Mouse (Mus musculus) ES-E14 (cell line): ENCODE measurements around the gene Bpi. TPM values are rescaled to one million over a fixed set of nuclear protein-coding genes. Genes with fewer than 3 reads are reported as not detected.

ENCODE experiments used
- DNase-seq: peaks from one replicate; pipeline ENCODE4 v3.0.0-alpha.2; 2013; ENCODE audit warnings: low read depth, low spot score
- H3K27ac ChIP-seq: 2 replicates; pipeline ENCODE4 v1.5.1; 2012; ENCODE audit warnings: low read depth, mild to moderate bottlenecking, low read length, moderate library complexity, mixed read lengths; ENCODE audit not compliant: poor library complexity, insufficient read depth, severe bottlenecking
- H3K36me3 ChIP-seq: 2 replicates; pipeline ENCODE4 v1.6.1; 2012; ENCODE audit warnings: mild to moderate bottlenecking, low read length, moderate library complexity, mixed read lengths; ENCODE audit not compliant: control insufficient read depth, poor library complexity, insufficient read depth, severe bottlenecking
- H3K4me1 ChIP-seq, 2 experiments: fragments of 150-350 bp in 1 of 2; sonication (generic) in 1 of 2; 2 replicates each; pipeline ENCODE4 v1.6.1; 2012; ENCODE audit warnings: low read length in 2 of 2, mild to moderate bottlenecking in 1 of 2, mixed read lengths in 1 of 2; ENCODE audit not compliant: control insufficient read depth in 2 of 2, insufficient read depth in 2 of 2, poor library complexity in 1 of 2
- H3K4me3 ChIP-seq, 2 experiments: fragments of 150-350 bp in 1 of 2; sonication (generic) in 1 of 2; 2 replicates each; pipeline ENCODE4 v1.5.1; 2012; ENCODE audit warnings: low read length in 2 of 2, low read depth in 1 of 2, mild to moderate bottlenecking in 1 of 2, mixed read lengths in 1 of 2; ENCODE audit not compliant: insufficient read depth in 1 of 2, poor library complexity in 1 of 2, severe bottlenecking in 1 of 2
- H3K9ac ChIP-seq: 2 replicates; pipeline ENCODE4 v1.6.1; 2012; ENCODE audit warnings: low read depth, mild to moderate bottlenecking, low read length, mixed read lengths; ENCODE audit not compliant: poor library complexity, insufficient read depth, severe bottlenecking
- H3K9me3 ChIP-seq: fragments of 150-350 bp; sonication (generic); 2 replicates; pipeline ENCODE4 v1.6.1; 2012; ENCODE audit warnings: low read depth, mild to moderate bottlenecking, low read length; ENCODE audit not compliant: control insufficient read depth, insufficient read depth
- CHD2 ChIP-seq: IDR thresholded peaks from 2 replicates; pipeline ENCODE4 v1.6.1; 2014; ENCODE audit warnings: mild to moderate bottlenecking, low read depth, low read length, inconsistent platforms
- HCFC1 ChIP-seq: IDR thresholded peaks from 2 replicates; pipeline ENCODE4 v1.6.1; 2012; ENCODE audit warnings: low read length, inconsistent platforms, borderline replicate concordance; ENCODE audit not compliant: insufficient read depth
- MAFK ChIP-seq: IDR thresholded peaks from 2 replicates; pipeline ENCODE4 v1.6.1; 2014; ENCODE audit warnings: mild to moderate bottlenecking, low read depth, low read length, inconsistent platforms; ENCODE audit not compliant: insufficient read depth
- ZC3H11A ChIP-seq: IDR thresholded peaks from 2 replicates; pipeline ENCODE4 v1.6.1; 2012; ENCODE audit warnings: low read depth, mild to moderate bottlenecking, inconsistent platforms, low read length, borderline replicate concordance
- ZNF384 ChIP-seq: IDR thresholded peaks from 2 replicates; pipeline ENCODE4 v1.6.1; 2012; ENCODE audit warnings: low read depth, low read length, inconsistent platforms
- in situ Hi-C, 2 experiments: fragments of 600-800 bp; cut with MboI; formaldehyde crosslinking; loops; one replicate each; pipeline ENCODE4 v1.15.1; 2025; ENCODE audit warnings: low sequenced_read_pairs in 2 of 2, inconsistent platforms in 1 of 2; ENCODE audit not compliant: unreplicated experiment in 2 of 2
- total RNA-seq: library from RNA; depleted of rRNA; stranded (reverse); fragments of 300-350 nt; gene quantifications from 2 replicates; pipeline ENCODE4 v1.2.3, GENCODE M21; 2012

The Bpi gene
- total RNA-seq, 1 experiment: 0.31 TPM

DNA sequence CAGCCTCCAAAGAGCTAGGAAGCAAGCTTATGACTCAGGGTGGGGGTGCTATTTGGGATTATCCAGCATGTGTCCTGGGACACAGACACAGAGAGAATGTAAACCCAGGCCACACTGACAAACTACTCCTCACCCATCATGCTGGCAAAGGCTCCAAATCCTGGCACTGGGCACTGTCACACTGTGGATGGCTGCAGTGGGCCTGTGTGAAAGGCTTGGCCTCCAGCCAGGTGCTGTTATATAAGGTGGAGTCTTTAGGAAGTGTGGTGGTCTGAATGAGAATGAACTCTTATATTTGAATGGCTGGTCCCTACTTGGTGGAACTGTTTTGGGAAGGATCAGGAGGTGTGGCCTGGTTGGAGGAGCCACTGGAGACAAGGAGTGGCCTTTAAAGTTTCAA lies 21.2 kb upstream of the Bpi start:
- H3K9ac ChIP-seq: no peak overlapping the region

DNA sequence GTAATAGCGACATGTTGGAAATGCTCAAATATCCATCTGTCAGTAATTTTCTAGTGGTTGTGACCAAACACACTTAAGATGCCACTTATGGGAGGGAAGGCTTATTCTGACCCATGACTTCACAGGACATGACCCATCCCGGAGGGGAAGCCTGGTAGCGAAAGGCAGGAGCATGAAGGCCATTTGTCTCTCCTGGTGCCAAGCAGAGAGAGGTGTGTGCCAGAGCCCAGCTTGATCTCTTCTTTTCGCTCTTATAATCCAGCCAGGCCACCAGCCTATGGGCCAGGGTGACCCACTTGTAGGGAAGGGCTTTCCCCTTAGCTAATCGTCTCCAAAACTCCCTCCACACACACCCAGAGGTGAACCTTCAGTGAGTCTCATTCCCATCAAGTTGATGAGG lies 19.8 kb upstream of the Bpi start:
- no peak overlapping the region for H3K27ac ChIP-seq
- no peak for TF ChIP-seq ZC3H11A
- TF ChIP-seq MAFK: no peak
- no peak for TF ChIP-seq HCFC1
- no peak for TF ChIP-seq CHD2
- TF ChIP-seq ZNF384: no peak

More for the DNA sequence above, 21.2 kb upstream of the Bpi start:
- in situ Hi-C loops: no loop called here
- Histone ChIP-seq H3K4me3 (no peak overlapping the region), H3K4me1 (no peaks in the 10 kb centered on the region), H3K27ac (no peak overlapping the region), H3K36me3 (no peaks in the 10 kb centered on the region), H3K9me3 (no peaks in the 10 kb centered on the region)
- no peak for DNase-seq
- TF ChIP-seq ZNF384: no peak
- TF ChIP-seq ZC3H11A: no peak
- TF ChIP-seq CHD2: no peak
- no peak for TF ChIP-seq MAFK

DNA sequence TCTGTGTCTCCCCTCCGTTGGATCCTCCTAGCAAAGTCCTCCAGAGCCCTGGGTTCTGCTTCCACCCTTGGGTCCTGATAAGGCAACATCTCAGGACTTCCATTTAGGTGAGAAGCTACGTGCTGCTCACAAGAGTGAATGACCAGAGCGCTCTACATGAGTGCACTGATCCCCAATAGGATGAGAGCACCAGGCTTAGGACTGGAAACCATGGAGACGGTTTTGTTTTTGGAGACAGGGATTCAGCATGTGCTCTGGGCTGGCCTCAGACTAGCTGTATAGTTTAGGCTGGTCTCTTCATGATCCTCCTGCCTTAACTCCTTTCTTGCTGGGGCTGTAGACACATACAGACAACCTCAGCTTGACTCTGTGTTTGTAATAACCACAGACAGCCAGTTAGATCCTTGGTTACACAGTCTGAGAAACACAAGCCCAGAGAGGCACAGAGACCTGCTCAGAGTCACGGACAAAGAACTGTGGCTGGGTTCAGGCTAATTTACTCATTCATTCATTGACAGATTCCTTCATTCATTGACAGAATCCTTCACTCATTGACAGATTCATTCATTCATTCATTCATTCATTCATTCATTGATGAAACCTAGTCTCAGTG lies 16.7 kb upstream of the Bpi start:
- Histone ChIP-seq H3K36me3 (no peaks in the 10 kb centered on the region), H3K4me3 (no peak overlapping the region), H3K27ac (no peak overlapping the region), H3K9ac (no peak overlapping the region), H3K4me1 (no peaks in the 10 kb centered on the region), H3K9me3 (no peaks in the 10 kb centered on the region)
- in situ Hi-C loops: no loop called here
- no peak for DNase-seq
- TF ChIP-seq CHD2 (no peak), ZC3H11A (no peak), ZNF384 (no peak), MAFK (no peak)

More for the DNA sequence above, 19.8 kb upstream of the Bpi start:
- no peaks in the 10 kb centered on the region for H3K36me3 ChIP-seq
- no peaks in the 10 kb centered on the region for H3K9me3 ChIP-seq
- no peaks in the 10 kb centered on the region for H3K4me1 ChIP-seq
- no peak overlapping the region for H3K9ac ChIP-seq
- in situ Hi-C loops: no loop called here
- H3K4me3 ChIP-seq: no peak overlapping the region
- no peak for DNase-seq

DNA sequence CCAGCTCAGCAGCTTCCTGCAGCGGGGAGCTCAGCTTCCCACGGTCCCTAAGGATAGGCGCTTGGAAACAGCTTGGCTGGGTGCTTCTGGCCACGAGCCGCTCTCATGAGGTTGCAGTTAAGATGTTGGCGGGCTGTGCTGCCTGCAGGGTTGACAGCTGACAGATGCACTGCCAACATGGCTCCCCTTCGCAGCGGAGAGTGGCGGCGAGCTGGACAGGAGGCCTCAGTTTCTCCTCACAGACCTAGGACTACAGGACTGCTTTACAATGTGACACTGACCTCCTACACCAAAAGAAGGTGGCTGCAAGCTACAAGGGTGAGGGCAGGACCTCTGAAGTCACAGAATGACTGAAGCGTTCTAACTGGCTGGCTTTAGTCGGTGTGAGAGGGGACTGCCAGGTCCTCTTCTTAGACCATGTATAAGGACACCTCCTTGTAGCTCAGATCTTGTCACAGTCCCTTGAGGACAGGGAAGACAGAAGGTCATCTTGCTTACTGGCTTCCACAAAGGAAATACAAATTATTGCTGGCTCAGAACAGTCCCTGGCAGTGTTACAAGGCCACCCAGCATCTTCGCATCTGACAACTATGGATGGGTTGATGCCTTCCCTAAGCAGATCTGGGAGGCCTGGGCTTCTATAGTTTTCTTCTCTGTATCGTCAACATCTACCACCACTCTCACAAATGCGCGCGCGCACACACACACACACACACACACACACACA lies 15.6 kb upstream of the Bpi start:
- in situ Hi-C loops: no loop called here
- no peak for TF ChIP-seq ZC3H11A
- TF ChIP-seq ZNF384: no peak
- no peaks in the 10 kb centered on the region for H3K9me3 ChIP-seq
- no peaks in the 10 kb centered on the region for H3K36me3 ChIP-seq
- no peak for DNase-seq
- H3K9ac ChIP-seq: no peak overlapping the region
- no peak overlapping the region for H3K27ac ChIP-seq
- no peaks in the 10 kb centered on the region for H3K4me1 ChIP-seq
- H3K4me3 ChIP-seq: no peak overlapping the region
